Comparison of ENCODE assay signal across 31 mouse cellular contexts in the genomic region with DNA sequence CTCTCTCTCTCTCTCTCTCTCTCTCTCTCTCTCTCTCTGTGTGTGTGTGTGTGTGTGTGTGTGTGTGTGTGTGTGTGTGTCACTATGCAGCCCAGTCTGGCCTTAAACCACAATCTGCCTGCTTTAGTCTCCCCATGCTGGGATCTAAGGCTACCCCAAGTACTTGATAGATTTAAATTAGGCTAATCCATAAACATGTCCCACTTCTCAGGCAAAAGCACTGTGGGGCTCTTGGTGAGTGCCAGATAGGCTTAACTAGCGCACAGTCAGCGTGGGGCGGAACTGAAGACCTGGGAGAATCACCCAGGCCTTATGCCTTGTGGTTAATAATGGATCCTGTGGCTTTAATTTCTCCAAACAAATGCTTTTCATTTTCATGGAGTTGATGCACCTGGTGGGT.
DNase-seq lines count a peak whose midpoint lies in the region; ATAC-seq lines count a peak whose summit lies in the region.
"Had no signal": no experiment of that assay in that cellular context is flagged by ENCODE, and none has a peak within 500 bp of the region (broad histone marks: within the 10 kb centered on the region; RNA-seq: fewer than 3 reads in every experiment).

No protein-coding gene starts in this region.

- no peak overlapping the region for H3K9ac ChIP-seq in forebrain, embryonic 13.5 days
- H3K9ac ChIP-seq in midbrain, embryonic 16.5 days (ENCODE audit: low read depth, low read length), result no peak overlapping the region
- H3K9ac ChIP-seq in midbrain, embryonic 14.5 days (replicated peaks; ENCODE audit: low read length), result no peak overlapping the region
- no peak overlapping the region for H3K9ac ChIP-seq in forebrain, embryonic 15.5 days (replicated peaks)
- H3K9ac ChIP-seq: embryonic facial prominence, embryonic 13.5 days; heart, embryonic 12.5 days; heart, embryonic 15.5 days; intestine, embryonic 15.5 days had no signal

- DNase-seq in forebrain, embryonic 10.5 days (ENCODE audit: extremely low spot score, low spot score), result no peak
- DNase-seq in midbrain, embryonic 14.5 days, result no peak
- no peak for DNase-seq in right cerebral cortex, adult 2 months (ENCODE audit: low spot score in 2 of 2)
- DNase-seq: adrenal gland, postnatal 10 days; adrenal gland, postnatal 36 days; B cell, adult 2 months; cerebellum, adult 11 months; cerebellum, adult 2 months; cerebellum, adult 9-11 months; cerebellum, postnatal 36 days; embryo, embryonic 11 days; gastrocnemius, postnatal 25 days; heart, adult 18-20 months; heart, postnatal 10 days; heart, postnatal 36 days; kidney, adult 11 months had no signal

- no peak for ATAC-seq in forebrain, embryonic 13.5 days
- ATAC-seq in midbrain, embryonic 16.5 days, result no peak
- no peak for ATAC-seq in midbrain, embryonic 14.5 days (ENCODE audit: low FRiP score, low TSS enrichment)
- no peak for ATAC-seq in forebrain, embryonic 15.5 days (replicated peaks)
- ATAC-seq: hindbrain, embryonic 16.5 days; intestine, embryonic 15.5 days; Patski had no signal

- 48% methylated on average over 3 of the region's 3 CpGs for WGBS in forebrain, embryonic 13.5 days
- 71% methylated on average over 3 of the region's 3 CpGs for WGBS in forebrain, embryonic 10.5 days
- WGBS in midbrain, embryonic 16.5 days, result 32% methylated on average over 3 of the region's 3 CpGs
- 53% methylated on average over 3 of the region's 3 CpGs for WGBS in midbrain, embryonic 14.5 days
- 49% methylated on average over 3 of the region's 3 CpGs for WGBS in forebrain, embryonic 15.5 days

- no peak overlapping the region for H3K4me3 ChIP-seq in forebrain, embryonic 13.5 days
- no peak overlapping the region for H3K4me3 ChIP-seq in forebrain, embryonic 10.5 days
- H3K4me3 ChIP-seq in midbrain, embryonic 16.5 days (ENCODE audit: low read depth, low read length), result no peak overlapping the region
- H3K4me3 ChIP-seq in midbrain, embryonic 14.5 days (replicated peaks; ENCODE audit: low read depth, low read length), result no peak overlapping the region
- H3K4me3 ChIP-seq in forebrain, embryonic 15.5 days, result no peak overlapping the region
- H3K4me3 ChIP-seq: embryonic facial prominence, embryonic 10.5 days; embryonic facial prominence, embryonic 13.5 days; erythroblast, embryonic 14.5 days; heart, embryonic 12.5 days; heart, embryonic 15.5 days; hindbrain, embryonic 10.5 days; hindbrain, embryonic 13.5 days; intestine, embryonic 15.5 days had no signal

- H3K4me2 ChIP-seq in forebrain, embryonic 13.5 days, result no peak overlapping the region
- H3K4me2 ChIP-seq in midbrain, embryonic 16.5 days (ENCODE audit: low read length), result no peak overlapping the region
- no peak overlapping the region for H3K4me2 ChIP-seq in midbrain, embryonic 14.5 days (ENCODE audit: low read length)
- no peak overlapping the region for H3K4me2 ChIP-seq in forebrain, embryonic 15.5 days (replicated peaks)
- H3K4me2 ChIP-seq: embryonic facial prominence, embryonic 13.5 days; heart, embryonic 12.5 days; heart, embryonic 15.5 days; intestine, embryonic 15.5 days had no signal

- no peaks in the 10 kb centered on the region for H3K27me3 ChIP-seq in forebrain, embryonic 13.5 days
- peaks cover 63% of the 10 kb centered on the region for H3K27me3 ChIP-seq in forebrain, embryonic 10.5 days (ENCODE audit: poor library complexity, severe bottlenecking)
- no peaks in the 10 kb centered on the region for H3K27me3 ChIP-seq in midbrain, embryonic 16.5 days (ENCODE audit: control insufficient read depth, insufficient read depth, low read depth, low read length)
- H3K27me3 ChIP-seq in midbrain, embryonic 14.5 days (ENCODE audit: control insufficient read depth, insufficient read depth, low read length), result no peaks in the 10 kb centered on the region
- no peaks in the 10 kb centered on the region for H3K27me3 ChIP-seq in forebrain, embryonic 15.5 days
- H3K27me3 ChIP-seq: CH12.LX; embryonic facial prominence, embryonic 13.5 days; intestine, embryonic 15.5 days had no signal

- peak overlapping the region; percentile 60 for H3K27ac ChIP-seq in forebrain, embryonic 13.5 days
- H3K27ac ChIP-seq in forebrain, embryonic 10.5 days, result no peak overlapping the region
- H3K27ac ChIP-seq in midbrain, embryonic 16.5 days (ENCODE audit: low read length), result peak overlapping the region; percentile 63; the same call in 1 of the 2 replicates
- no peak overlapping the region; the same call in 1 of the 2 replicates for H3K27ac ChIP-seq in midbrain, embryonic 14.5 days (replicated peaks; ENCODE audit: low read depth, low read length)
- peak overlapping the region; percentile 84; the same call in 1 of the 2 replicates for H3K27ac ChIP-seq in forebrain, embryonic 15.5 days (replicated peaks)
- H3K27ac ChIP-seq: embryonic facial prominence, embryonic 10.5 days; embryonic facial prominence, embryonic 13.5 days; heart, embryonic 15.5 days; intestine, embryonic 15.5 days had no signal

- H3K4me1 ChIP-seq in forebrain, embryonic 13.5 days, result peaks cover 91% of the 10 kb centered on the region
- H3K4me1 ChIP-seq in forebrain, embryonic 10.5 days, result peaks cover 43% of the 10 kb centered on the region
- peaks cover 32% of the 10 kb centered on the region for H3K4me1 ChIP-seq in midbrain, embryonic 16.5 days (ENCODE audit: control insufficient read depth, insufficient read depth, low read length)
- peaks cover 40% of the 10 kb centered on the region for H3K4me1 ChIP-seq in midbrain, embryonic 14.5 days (ENCODE audit: control insufficient read depth, insufficient read depth, low read length)
- H3K4me1 ChIP-seq in forebrain, embryonic 15.5 days, result peaks cover 81% of the 10 kb centered on the region
- H3K4me1 ChIP-seq: heart, embryonic 12.5 days; heart, embryonic 15.5 days had no signal

- no peaks in the 10 kb centered on the region for H3K9me3 ChIP-seq in forebrain, embryonic 13.5 days (replicated peaks)
- H3K9me3 ChIP-seq in forebrain, embryonic 10.5 days, result no peaks in the 10 kb centered on the region
- H3K9me3 ChIP-seq in midbrain, embryonic 16.5 days (replicated peaks; ENCODE audit: control insufficient read depth, low read length, poor library complexity, severe bottlenecking), result no peaks in the 10 kb centered on the region
- no peaks in the 10 kb centered on the region for H3K9me3 ChIP-seq in midbrain, embryonic 14.5 days (ENCODE audit: control insufficient read depth, low read length)
- H3K9me3 ChIP-seq in forebrain, embryonic 15.5 days, result no peaks in the 10 kb centered on the region
- H3K9me3 ChIP-seq: embryonic facial prominence, embryonic 10.5 days; embryonic facial prominence, embryonic 13.5 days; heart, embryonic 15.5 days; hindbrain, embryonic 10.5 days; hindbrain, embryonic 13.5 days; intestine, embryonic 15.5 days had no signal

- no peaks in the 10 kb centered on the region for H3K36me3 ChIP-seq in forebrain, embryonic 13.5 days (ENCODE audit: poor library complexity, severe bottlenecking)
- no peaks in the 10 kb centered on the region for H3K36me3 ChIP-seq in forebrain, embryonic 10.5 days (replicated peaks)
- no peaks in the 10 kb centered on the region for H3K36me3 ChIP-seq in midbrain, embryonic 16.5 days (ENCODE audit: control insufficient read depth, insufficient read depth, low read length)
- H3K36me3 ChIP-seq in midbrain, embryonic 14.5 days (ENCODE audit: control insufficient read depth, insufficient read depth, low read length), result no peaks in the 10 kb centered on the region
- no peaks in the 10 kb centered on the region for H3K36me3 ChIP-seq in forebrain, embryonic 15.5 days
- H3K36me3 ChIP-seq: embryonic facial prominence, embryonic 10.5 days; embryonic facial prominence, embryonic 13.5 days; G1E; heart, embryonic 12.5 days; heart, embryonic 15.5 days; hindbrain, embryonic 10.5 days; hindbrain, embryonic 13.5 days; intestine, embryonic 15.5 days had no signal

Comparison
In these comparisons a context has a peak if more than half of its experiments do, and no peak if none do; other contexts are left out.
1. H3K27ac ChIP-seq: peak in forebrain, embryonic 13.5 days (single experiment), midbrain, embryonic 16.5 days (single experiment) and forebrain, embryonic 15.5 days (single experiment); none in forebrain, embryonic 10.5 days (single experiment) and midbrain, embryonic 14.5 days (single experiment).